Mouse (Mus musculus) neural tube, embryonic 14.5 days (tissue): ENCODE results near the gene Ccdc190. TPM values are rescaled to one million over a fixed set of nuclear protein-coding genes. Genes with fewer than 3 reads are reported as not detected.

Source experiments
- ATAC-seq: fragments of 200-750 bp; cut with Nextera tagmentation; 2 replicates; pipeline ENCODE4 v1.8.0; 2017; ENCODE audit warnings: low read depth, mild to moderate bottlenecking, moderate TSS enrichment, moderate library complexity
- H3K27ac ChIP-seq: fragments of 300-500 bp; sonication (generic); 2 replicates; pipeline ENCODE4 v1.5.1; 2014; ENCODE audit warnings: low read depth, mild to moderate bottlenecking, control low read depth, low read length, moderate library complexity, mixed read lengths
- H3K27me3 ChIP-seq: fragments of 300-500 bp; sonication (generic); 2 replicates; pipeline ENCODE4 v1.6.1; 2014; ENCODE audit warnings: low read length; ENCODE audit not compliant: control insufficient read depth, insufficient read depth
- H3K36me3 ChIP-seq: fragments of 300-500 bp; sonication (generic); 2 replicates; pipeline ENCODE4 v1.6.1; 2014; ENCODE audit warnings: low read length, mixed read lengths; ENCODE audit not compliant: control insufficient read depth, insufficient read depth
- H3K4me1 ChIP-seq: fragments of 300-500 bp; sonication (generic); 2 replicates; pipeline ENCODE4 v1.6.1; 2014; ENCODE audit warnings: low read length; ENCODE audit not compliant: control insufficient read depth, insufficient read depth
- H3K4me2 ChIP-seq: fragments of 300-500 bp; sonication (generic); 2 replicates; pipeline ENCODE4 v1.6.1; 2014; ENCODE audit warnings: mild to moderate bottlenecking, low read depth, low read length, control low read depth
- H3K4me3 ChIP-seq: fragments of 300-500 bp; sonication (generic); 2 replicates; pipeline ENCODE4 v1.5.1; 2014; ENCODE audit warnings: low read depth, low read length, control low read depth, mixed read lengths
- H3K9ac ChIP-seq: fragments of 300-500 bp; sonication (generic); replicated peaks from 2 replicates; pipeline ENCODE4 v1.6.1; 2014; ENCODE audit warnings: low read depth, mild to moderate bottlenecking, control low read depth, low read length, mixed read lengths
- H3K9me3 ChIP-seq: fragments of 300-500 bp; sonication (generic); 2 replicates; pipeline ENCODE4 v1.6.1; 2016; ENCODE audit warnings: low read length; ENCODE audit not compliant: control insufficient read depth
- WGBS: fragments of 180-500 bp; shearing (Covaris S2); extraction: QIAGEN DNeasy Blood & Tissue Kit; methylation state at CpG from one replicate; pipeline ENCODE4 v1.1.7; 2014; 5-methylcytosine and 5-hydroxymethylcytosine counted together
- polyA plus RNA-seq: library from polyadenylated mRNA; unstranded; fragments of >200 nt; fragmentation: Nextera tagmentation; extraction: Ambion mirVana; gene quantifications from 2 replicates; pipeline ENCODE4 v1.2.1, GENCODE M21; 2014

Ccdc190 gene
- polyA plus RNA-seq, 1 experiment from 2014 or later: 5.1 TPM

DNA sequence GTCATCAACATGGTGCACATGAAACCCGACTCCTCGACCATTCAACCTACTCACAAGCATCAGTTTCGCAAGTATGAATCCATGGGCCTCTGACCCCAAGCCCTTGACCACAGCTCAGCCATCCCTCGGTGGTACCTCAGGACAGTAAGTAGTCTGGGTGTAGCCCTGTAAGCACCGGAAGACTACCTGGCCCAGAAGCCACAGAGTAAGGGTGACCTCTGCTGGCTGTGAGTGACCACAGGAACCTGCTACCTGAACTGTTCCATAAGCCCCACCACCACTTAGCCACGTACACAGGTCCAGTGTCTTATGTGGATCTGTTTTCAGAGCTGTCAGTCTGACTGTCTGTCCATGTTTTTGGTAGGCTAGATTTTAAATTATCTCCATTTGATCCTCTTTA lies 19.2 kb downstream of the Ccdc190 start:
- Histone ChIP-seq H3K4me3 (no peak overlapping the region), H3K9ac (no peak overlapping the region), H3K27ac (no peak overlapping the region), H3K36me3 (0 out of 2 replicates have a peak, but pooled peaks cover 2% of the 10 kb centered on the region), H3K4me1 (no peaks in the 10 kb centered on the region), H3K27me3 (no peaks in the 10 kb centered on the region), H3K9me3 (no peaks in the 10 kb centered on the region; the same call in 1 of the 2 replicates), H3K4me2 (no peak overlapping the region)
- no peak for ATAC-seq
- WGBS: 82% methylated on average over 6 of the region's 6 CpGs

- no peak overlapping the region for H3K9ac ChIP-seq
- no peak overlapping the region for H3K4me3 ChIP-seq
- no peaks in the 10 kb centered on the region; the same call in 1 of the 2 replicates for H3K9me3 ChIP-seq
- no peaks in the 10 kb centered on the region for H3K27me3 ChIP-seq
- no peak overlapping the region for H3K4me2 ChIP-seq
- WGBS: 83% methylated on average over 7 of the region's 7 CpGs
- no peak for ATAC-seq
- H3K27ac ChIP-seq: no peak overlapping the region
- no peaks in the 10 kb centered on the region for H3K4me1 ChIP-seq
- H3K36me3 ChIP-seq: 0 out of 2 replicates have a peak, but pooled peaks cover 5% of the 10 kb centered on the region
These were observed 19.8 kb downstream of the Ccdc190 start for GRCm38 (mm10) chr1:169948280-169948679.

DNA sequence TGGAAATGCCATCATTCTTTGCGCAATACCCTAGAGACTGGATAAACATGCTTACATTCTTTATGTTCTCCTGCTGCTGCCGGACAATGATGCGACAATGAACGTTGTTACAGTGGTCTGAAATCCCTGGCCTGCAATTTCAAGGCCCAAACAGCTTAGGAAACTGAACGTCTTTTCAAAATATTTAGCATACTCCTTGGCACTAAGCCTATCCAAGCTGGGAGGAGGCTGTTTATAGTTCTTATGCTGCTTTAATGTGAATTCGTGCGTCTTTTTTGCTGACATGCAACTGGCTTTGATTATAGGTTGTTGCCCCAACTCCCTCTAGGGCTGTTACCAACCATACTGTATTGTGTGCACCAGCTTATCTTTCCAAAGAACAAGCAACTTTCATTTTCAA lies 20.4 kb downstream of the Ccdc190 start:
- H3K27ac ChIP-seq: no peak overlapping the region
- H3K4me2 ChIP-seq: no peak overlapping the region
- peaks cover 9% of the 10 kb centered on the region; the same call in 1 of the 2 replicates for H3K36me3 ChIP-seq
- no peaks in the 10 kb centered on the region; the same call in 1 of the 2 replicates for H3K9me3 ChIP-seq
- ATAC-seq: no peak
- H3K27me3 ChIP-seq: no peaks in the 10 kb centered on the region
- H3K4me1 ChIP-seq: no peaks in the 10 kb centered on the region
- H3K4me3 ChIP-seq: no peak overlapping the region
- no peak overlapping the region for H3K9ac ChIP-seq
- 75% methylated on average over 7 of the region's 7 CpGs for WGBS

DNA sequence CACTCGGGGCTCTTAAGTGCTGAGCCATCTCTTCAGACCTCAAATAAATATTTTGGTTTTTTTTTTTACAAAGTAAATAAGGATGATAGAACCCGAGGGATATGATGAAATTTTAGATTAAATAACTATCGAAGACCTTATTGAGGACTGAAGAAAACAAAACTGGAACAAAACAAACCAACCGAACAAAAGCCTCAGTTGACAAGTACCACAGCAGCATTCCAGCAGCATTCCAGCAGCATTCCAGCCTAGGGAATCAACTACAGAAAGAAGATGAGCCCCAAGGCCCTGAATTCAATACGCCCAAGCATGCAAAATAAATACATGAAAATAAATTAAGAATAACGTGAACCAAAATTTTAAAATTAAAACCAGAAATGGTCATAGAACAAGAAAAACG lies 21.5 kb downstream of the Ccdc190 start:
- H3K4me3 ChIP-seq: no peak overlapping the region
- 85% methylated on average over 7 of the region's 7 CpGs for WGBS
- H3K4me2 ChIP-seq: no peak overlapping the region
- no peak overlapping the region for H3K27ac ChIP-seq
- no peaks in the 10 kb centered on the region for H3K9me3 ChIP-seq
- peaks cover 14% of the 10 kb centered on the region; the same call in 1 of the 2 replicates for H3K36me3 ChIP-seq
- H3K27me3 ChIP-seq: no peaks in the 10 kb centered on the region
- no peak for ATAC-seq
- H3K9ac ChIP-seq: no peak overlapping the region
- no peaks in the 10 kb centered on the region for H3K4me1 ChIP-seq

- Histone ChIP-seq H3K4me1 (no peaks in the 10 kb centered on the region), H3K4me2 (no peak overlapping the region), H3K9me3 (no peaks in the 10 kb centered on the region), H3K36me3 (peaks cover 21% of the 10 kb centered on the region; the same call in 1 of the 2 replicates), H3K27me3 (no peaks in the 10 kb centered on the region), H3K9ac (no peak overlapping the region), H3K27ac (no peak overlapping the region), H3K4me3 (no peak overlapping the region)
- 92% methylated on average over 4 of the region's 4 CpGs for WGBS
- ATAC-seq: no peak
These were observed 22.2 kb downstream of the Ccdc190 start for GRCm38 (mm10) chr1:169950651-169951050.

GRCm38 (mm10) chr1:169951561-169951960 lies 23.1 kb downstream of the Ccdc190 start:
- Histone ChIP-seq H3K4me2 (no peak overlapping the region), H3K27me3 (no peaks in the 10 kb centered on the region), H3K4me1 (no peaks in the 10 kb centered on the region), H3K36me3 (peaks cover 27% of the 10 kb centered on the region; the same call in 1 of the 2 replicates), H3K27ac (no peak overlapping the region), H3K4me3 (no peak overlapping the region), H3K9me3 (no peaks in the 10 kb centered on the region), H3K9ac (no peak overlapping the region)
- no peak for ATAC-seq
- 93% methylated on average over 6 of the region's 6 CpGs for WGBS

GRCm38 (mm10) chr1:169952636-169953035 lies 24.2 kb downstream of the Ccdc190 start:
- no peak overlapping the region for H3K4me3 ChIP-seq
- WGBS: 98% methylated on average over 10 of the region's 10 CpGs
- no peak for ATAC-seq
- peaks cover 29% of the 10 kb centered on the region; the same call in 1 of the 2 replicates for H3K36me3 ChIP-seq
- no peak overlapping the region for H3K9ac ChIP-seq
- H3K27ac ChIP-seq: no peak overlapping the region
- no peaks in the 10 kb centered on the region for H3K27me3 ChIP-seq
- H3K9me3 ChIP-seq: no peaks in the 10 kb centered on the region
- H3K4me1 ChIP-seq: no peaks in the 10 kb centered on the region
- H3K4me2 ChIP-seq: no peak overlapping the region

- Histone ChIP-seq H3K27ac (no peak overlapping the region), H3K4me2 (no peak overlapping the region), H3K9ac (no peak overlapping the region), H3K4me3 (no peak overlapping the region), H3K27me3 (no peaks in the 10 kb centered on the region), H3K9me3 (no peaks in the 10 kb centered on the region), H3K4me1 (no peaks in the 10 kb centered on the region), H3K36me3 (peaks cover 29% of the 10 kb centered on the region; the same call in 1 of the 2 replicates)
- ATAC-seq: no peak
- 98% methylated on average over 10 of the region's 10 CpGs for WGBS
These were observed 24.7 kb downstream of the Ccdc190 start for GRCm38 (mm10) chr1:169953106-169953505.

DNA sequence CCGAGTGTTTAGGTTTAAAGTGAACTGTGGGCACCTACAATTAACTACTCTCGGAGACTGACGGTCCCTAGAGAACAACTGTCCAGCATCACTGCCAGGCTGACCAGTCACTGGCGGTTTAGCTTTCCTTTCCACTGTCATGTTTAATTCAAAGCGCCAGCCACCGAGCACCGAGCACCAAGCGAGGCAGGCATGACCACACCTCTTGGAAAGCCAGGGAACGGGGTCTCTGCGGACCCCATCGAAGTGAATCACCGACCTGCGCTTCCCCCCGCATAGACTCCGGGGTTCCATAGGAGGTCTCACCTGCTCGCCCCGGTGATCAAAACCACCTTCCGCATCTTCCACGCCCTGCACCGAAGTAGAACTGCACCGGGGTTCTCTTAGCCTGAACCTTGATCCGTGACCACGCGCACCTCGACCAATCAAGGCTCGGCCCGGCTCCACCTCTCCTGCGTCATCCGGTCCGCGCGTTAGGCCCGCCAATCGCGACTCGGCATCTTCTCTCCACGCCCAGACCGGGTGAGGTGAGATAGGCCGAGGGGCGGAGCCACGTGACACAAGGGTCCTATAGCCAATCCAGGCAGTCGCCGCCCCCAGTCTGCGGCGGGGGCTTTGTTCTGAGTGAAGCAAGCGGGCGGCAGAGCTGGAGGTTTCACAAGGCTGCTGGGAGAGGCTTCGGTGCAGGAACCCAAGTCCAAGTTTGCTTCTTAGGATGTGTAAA lies 40.5 kb downstream of the Ccdc190 start, which contains the start of gene Hsd17b7:
TSS of gene Hsd17b7 (minus strand) at position 450 of the 724 bp plus-strand sequence.
- peak within 1 kb of the TSS; percentile 49 for H3K4me3 ChIP-seq
- peak within 1 kb of the TSS; percentile 51 for H3K9ac ChIP-seq
- H3K4me2 ChIP-seq: peak within 1 kb of the TSS; percentile 92
- peaks cover 12% of the 10 kb centered on the region; the same call in 1 of the 2 replicates for H3K36me3 ChIP-seq
- H3K27me3 ChIP-seq: no peaks in the 10 kb centered on the region
- H3K27ac ChIP-seq: peak within 1 kb of the TSS; percentile 78
- WGBS: 1% methylated on average over 48 of the region's 48 CpGs
- peak; percentile 100 for ATAC-seq
- peaks cover 5% of the 10 kb centered on the region for H3K4me1 ChIP-seq
- no peaks in the 10 kb centered on the region for H3K9me3 ChIP-seq
